Mouse (Mus musculus) lung, embryonic 14.5 days (tissue): ENCODE measurements around the gene Col23a1. TPM values are rescaled to one million over a fixed set of nuclear protein-coding genes. Genes with fewer than 3 reads are reported as not detected.
"Not testable (repeated sequence)": the region's sequence is repeated elsewhere in the genome, so short reads cannot be mapped to it uniquely, and the experiment has no call there.

Source experiments
- ATAC-seq: fragments of 200-750 bp; cut with Nextera tagmentation; 2 replicates; pipeline ENCODE4 v1.8.0; 2017; ENCODE audit warnings: mild to moderate bottlenecking, moderate TSS enrichment, moderate library complexity; ENCODE audit not compliant: insufficient read depth
- DNase-seq: peaks from one replicate; pipeline ENCODE4 v3.0.0-alpha.2; 2015
- H3K27ac ChIP-seq: fragments of 300-500 bp; sonication (generic); 2 replicates; pipeline ENCODE4 v1.5.1; 2014; ENCODE audit warnings: low read depth, mild to moderate bottlenecking, moderate library complexity
- H3K27me3 ChIP-seq: fragments of 300-500 bp; sonication (generic); 2 replicates; pipeline ENCODE4 v1.6.1; 2014; ENCODE audit warnings: low read length, control low read depth; ENCODE audit not compliant: insufficient read depth
- H3K36me3 ChIP-seq: fragments of 300-500 bp; sonication (generic); 2 replicates; pipeline ENCODE4 v1.6.1; 2014; ENCODE audit warnings: control low read depth; ENCODE audit not compliant: insufficient read depth
- H3K4me1 ChIP-seq: fragments of 300-500 bp; sonication (generic); 2 replicates; pipeline ENCODE4 v1.6.1; 2014; ENCODE audit warnings: antibody characterized with exemption, control low read depth; ENCODE audit not compliant: insufficient read depth
- H3K4me2 ChIP-seq: fragments of 300-500 bp; sonication (generic); 2 replicates; pipeline ENCODE4 v1.6.1; 2014; ENCODE audit warnings: mild to moderate bottlenecking
- H3K4me3 ChIP-seq: fragments of 300-500 bp; sonication (generic); 2 replicates; pipeline ENCODE4 v1.5.1; 2014; ENCODE audit warnings: low read depth, low read length
- H3K9ac ChIP-seq: fragments of 300-500 bp; sonication (generic); 2 replicates; pipeline ENCODE4 v1.6.1; 2014
- H3K9me3 ChIP-seq: fragments of 300-500 bp; sonication (generic); 2 replicates; pipeline ENCODE4 v1.6.1; 2016; ENCODE audit warnings: low read depth, low read length, control low read depth
- CTCF ChIP-seq: IDR thresholded peaks from 2 replicates; pipeline ENCODE4 v1.5.1; 2016; ENCODE audit warnings: antibody characterized with exemption, low read depth
- WGBS: fragments of 180-500 bp; shearing (Covaris S2); extraction: QIAGEN DNeasy Blood & Tissue Kit; methylation state at CpG from one replicate; pipeline ENCODE4 v1.1.7; 2014; 5-methylcytosine and 5-hydroxymethylcytosine counted together
- polyA plus RNA-seq: library from polyadenylated mRNA; unstranded; fragments of >200 nt; fragmentation: Nextera tagmentation; extraction: Ambion mirVana; gene quantifications from 2 replicates; pipeline ENCODE4 v1.2.1, GENCODE M21; 2014

Gene Col23a1
- polyA plus RNA-seq, 1 experiment from 2014 or later: 29.4 TPM

DNA sequence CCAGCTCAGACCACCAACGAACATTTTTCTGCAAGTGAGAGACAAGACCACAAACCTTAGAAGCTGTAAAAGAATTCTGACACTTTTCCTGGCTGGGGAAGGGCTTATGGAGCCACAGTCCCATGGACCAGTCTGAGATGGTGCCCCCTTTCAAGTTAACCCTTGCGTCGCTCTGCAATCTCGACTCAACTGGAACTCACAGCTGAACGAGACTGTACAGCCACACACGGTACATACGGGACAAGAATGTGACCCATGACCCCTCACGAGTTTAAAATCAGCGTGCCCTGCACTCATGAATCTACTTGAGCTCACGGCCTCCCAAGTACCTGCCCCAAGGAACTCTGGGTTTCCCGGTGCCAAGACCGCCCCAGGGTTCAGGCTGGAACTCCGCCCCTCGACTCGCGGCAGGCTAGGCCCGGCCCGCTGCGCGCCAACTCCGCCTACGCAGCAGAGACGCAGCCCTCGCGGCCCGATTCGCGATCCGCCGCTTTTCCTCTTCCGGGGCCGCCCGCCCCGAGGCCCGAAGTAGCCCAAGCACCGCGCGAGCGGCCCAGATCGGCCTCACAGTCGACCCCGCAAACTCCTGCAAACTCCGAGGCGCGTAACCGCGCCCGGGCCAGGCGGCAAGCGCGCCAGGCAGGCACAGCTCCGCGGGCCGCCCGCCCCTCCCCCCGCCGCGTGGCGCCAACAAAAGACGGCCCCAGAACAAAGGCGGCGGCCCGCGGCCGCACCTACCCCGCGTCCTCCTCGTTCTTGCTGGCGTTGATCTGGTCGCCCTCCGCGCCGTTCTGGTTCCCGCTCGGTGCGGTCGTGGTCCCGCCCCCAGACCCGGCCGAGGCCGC is 316.1 kb downstream of the Col23a1 start:
- ATAC-seq: peak; percentile 77
- no peaks in the 10 kb centered on the region for H3K4me1 ChIP-seq
- DNase-seq: peak; percentile 93
- TF ChIP-seq CTCF: no peak
- H3K4me2 ChIP-seq: peak overlapping the region; percentile 66
- H3K36me3 ChIP-seq: peaks cover 51% of the 10 kb centered on the region
- no peaks in the 10 kb centered on the region for H3K27me3 ChIP-seq
- peak overlapping the region; percentile 97 for H3K4me3 ChIP-seq
- H3K27ac ChIP-seq: peak overlapping the region; percentile 97
- H3K9ac ChIP-seq: peak overlapping the region; percentile 99
- WGBS: under 1% methylated on average over 71 of the region's 81 CpGs
- H3K9me3 ChIP-seq: no peaks in the 10 kb centered on the region

DNA sequence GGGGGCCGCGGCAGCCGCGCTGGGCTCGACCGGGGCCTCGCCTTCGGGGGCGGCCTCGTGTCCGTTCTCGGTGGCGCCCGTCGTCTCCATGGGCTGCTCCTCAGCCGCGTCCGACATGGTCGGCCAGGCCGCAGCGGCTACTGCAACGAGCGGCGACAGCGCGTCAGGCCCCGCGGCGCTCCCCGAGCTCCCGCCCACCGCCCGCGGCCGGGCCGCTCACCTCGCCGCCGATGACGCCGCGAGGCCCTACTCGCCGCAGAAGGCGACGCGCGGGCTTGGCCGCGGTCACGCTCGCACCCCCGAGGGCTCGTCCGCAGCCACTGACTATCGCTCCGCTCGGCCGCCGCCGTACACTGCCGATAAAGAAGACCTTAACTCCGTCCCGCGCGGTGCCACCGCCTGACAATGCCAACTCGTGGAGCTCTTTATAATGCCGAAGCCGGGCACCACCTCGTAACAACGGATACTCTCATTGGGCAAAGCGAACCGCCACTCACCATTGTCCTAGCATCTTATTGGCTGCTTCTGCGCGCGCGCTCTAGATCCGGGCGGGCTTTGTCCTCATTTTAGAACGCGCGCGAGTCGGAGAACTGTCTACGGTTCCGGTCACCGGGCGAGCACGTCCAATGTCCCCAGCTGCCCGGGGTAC is 316.9 kb downstream of the Col23a1 start, which contains the start of gene Hnrnpab:
Hnrnpab (minus strand) TSS at position 401 of the 649 bp plus-strand sequence.
- no peaks in the 10 kb centered on the region for H3K27me3 ChIP-seq
- TF ChIP-seq CTCF: no peak
- H3K4me1 ChIP-seq: no peaks in the 10 kb centered on the region
- peak within 1 kb of the TSS; percentile 99 for H3K9ac ChIP-seq
- WGBS: under 1% methylated on average over 91 of the region's 91 CpGs
- ATAC-seq: peak; percentile 93
- peak within 1 kb of the TSS; percentile 97 for H3K27ac ChIP-seq
- H3K4me3 ChIP-seq: peak within 1 kb of the TSS; percentile 97
- no peaks in the 10 kb centered on the region for H3K9me3 ChIP-seq
- peak within 1 kb of the TSS; percentile 89 for H3K4me2 ChIP-seq
- peak; percentile 99 for DNase-seq
- H3K36me3 ChIP-seq: peaks cover 44% of the 10 kb centered on the region

DNA sequence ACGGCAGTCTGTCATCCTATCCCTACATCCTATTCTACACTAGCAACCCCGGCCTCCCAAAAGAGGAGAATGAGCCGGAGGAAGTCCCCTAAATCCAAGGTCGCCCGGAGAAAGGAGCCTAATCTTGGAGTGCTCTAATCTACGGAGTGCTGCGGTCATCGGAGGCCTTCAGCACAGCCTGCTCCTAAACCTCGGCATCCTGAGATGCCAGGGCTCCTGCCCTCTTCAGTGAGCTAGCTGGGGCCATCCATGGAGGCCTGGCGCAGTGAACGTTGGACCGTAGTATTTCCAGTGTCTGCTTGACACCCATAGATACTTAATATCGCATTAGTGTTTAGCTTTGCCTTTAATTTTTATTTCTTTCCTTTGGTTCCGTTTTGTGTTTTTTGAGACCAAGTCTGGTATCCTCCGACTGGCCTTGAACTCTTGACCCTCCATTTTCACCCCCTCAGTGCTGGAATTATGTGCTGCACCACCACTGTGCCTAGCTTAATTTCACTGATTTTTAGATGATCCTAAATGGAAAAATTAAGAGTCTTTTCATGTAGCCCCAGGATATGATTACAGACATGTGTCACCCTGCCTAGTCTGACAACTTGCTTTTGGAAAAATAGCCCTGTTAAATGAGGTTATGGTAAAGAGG is 317.5 kb downstream of the Col23a1 start:
- no peaks in the 10 kb centered on the region for H3K27me3 ChIP-seq
- WGBS: 6% methylated on average over 15 of the region's 15 CpGs
- H3K4me3 ChIP-seq: peak overlapping the region; percentile 97

DNA sequence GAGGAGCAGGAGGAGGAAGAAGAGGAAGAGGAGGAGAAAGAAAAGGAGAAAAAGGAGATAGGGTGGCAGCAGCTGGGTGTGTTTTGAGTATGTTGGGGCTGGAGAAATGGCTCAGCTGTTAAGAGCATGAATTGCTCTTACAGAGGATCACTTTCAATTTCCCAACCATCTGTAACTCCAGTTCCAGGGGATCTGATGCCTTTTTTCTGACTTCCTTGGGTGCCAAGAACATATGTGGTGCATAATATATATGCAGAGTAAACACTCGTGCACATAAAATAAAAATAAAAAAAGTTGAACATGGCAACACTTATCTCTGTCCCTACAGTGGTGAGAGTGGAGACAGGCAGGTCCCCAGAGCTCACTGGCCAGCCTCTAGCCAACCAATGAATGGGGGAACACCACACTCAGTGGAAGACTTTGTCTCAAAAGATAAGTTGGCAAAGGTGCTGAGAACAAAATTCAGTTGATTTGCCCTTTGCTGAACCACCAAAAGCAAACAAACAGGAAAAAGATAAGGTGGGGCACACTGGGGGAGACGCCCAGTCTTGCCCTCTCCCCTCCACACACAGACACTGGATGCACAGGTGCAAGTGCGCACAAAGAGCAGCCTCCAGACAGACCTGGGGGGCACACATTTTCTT is 319.7 kb downstream of the Col23a1 start:
- WGBS: 67% methylated on average over 3 of the region's 3 CpGs
- Histone ChIP-seq H3K9ac (no peak overlapping the region), H3K4me1 (no peaks in the 10 kb centered on the region), H3K9me3 (no peaks in the 10 kb centered on the region), H3K4me3 (no peak overlapping the region), H3K4me2 (no peak overlapping the region), H3K27me3 (no peaks in the 10 kb centered on the region), H3K36me3 (peaks cover 16% of the 10 kb centered on the region), H3K27ac (no peak overlapping the region)
- TF ChIP-seq CTCF: no peak
- DNase-seq (no peak), ATAC-seq (no peak)

More for the DNA sequence above, 317.5 kb downstream of the Col23a1 start:
- TF ChIP-seq CTCF: no peak
- ATAC-seq (peak; percentile 55), DNase-seq (no peak)
- Histone ChIP-seq H3K9me3 (no peaks in the 10 kb centered on the region), H3K36me3 (peaks cover 38% of the 10 kb centered on the region), H3K4me2 (peak overlapping the region; percentile 89), H3K27ac (peak overlapping the region; percentile 97), H3K4me1 (no peaks in the 10 kb centered on the region), H3K9ac (peak overlapping the region; percentile 99)

DNA sequence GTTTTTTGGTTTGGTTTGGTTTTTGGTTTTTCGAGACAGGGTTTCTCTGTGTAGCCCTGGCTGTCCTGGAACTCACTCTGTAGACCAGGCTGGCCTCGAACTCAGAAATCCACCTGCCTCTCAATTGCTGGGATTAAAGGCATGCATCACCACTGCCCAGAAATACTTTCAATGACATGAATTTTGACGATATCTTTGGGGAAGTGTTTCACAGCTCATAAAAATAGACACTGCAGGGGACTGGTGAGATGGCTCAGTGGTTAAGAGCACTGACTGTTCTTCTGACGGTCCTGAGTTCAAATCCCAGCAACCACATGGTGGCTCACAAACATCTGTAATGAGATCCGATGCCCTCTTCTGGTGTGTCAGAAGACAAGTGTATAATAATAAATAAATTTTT is 320.2 kb downstream of the Col23a1 start:
- H3K9ac ChIP-seq, H3K4me3 ChIP-seq, H3K4me1 ChIP-seq, H3K4me2 ChIP-seq, H3K9me3 ChIP-seq, H3K27ac ChIP-seq, H3K27me3 ChIP-seq, DNase-seq, ATAC-seq: not testable (repeated sequence)
- H3K36me3 ChIP-seq: peaks cover 10% of the 10 kb centered on the region
- 79% methylated on average over 5 of the region's 5 CpGs for WGBS

DNA sequence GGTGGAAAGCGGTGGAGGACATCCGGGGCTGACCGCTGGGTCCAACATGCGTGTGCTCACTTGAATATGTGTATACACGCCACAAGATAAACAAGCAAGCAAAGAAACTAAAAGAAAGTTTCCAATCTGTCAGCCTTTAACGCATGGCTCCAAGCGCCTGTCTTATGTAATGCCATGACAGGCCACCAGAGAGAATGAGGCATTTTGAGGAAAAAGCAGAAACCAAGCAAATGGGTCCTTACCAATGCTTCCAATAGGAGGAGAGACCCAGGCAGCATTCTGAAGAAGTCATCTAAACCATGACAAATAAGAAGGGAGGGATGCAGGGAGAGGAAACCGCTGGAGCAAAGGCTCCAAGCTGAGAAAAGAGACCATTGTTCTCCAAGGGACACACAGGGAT is 324.5 kb downstream of the Col23a1 start:
- TF ChIP-seq CTCF: peak; percentile 41
- WGBS: 76% methylated on average over 8 of the region's 8 CpGs
- Histone ChIP-seq H3K4me3 (no peak overlapping the region), H3K27me3 (no peaks in the 10 kb centered on the region), H3K4me1 (no peaks in the 10 kb centered on the region), H3K9ac (no peak overlapping the region), H3K27ac (peak overlapping the region; percentile 89; the same call in 1 of the 2 replicates), H3K9me3 (no peaks in the 10 kb centered on the region), H3K36me3 (no peaks in the 10 kb centered on the region), H3K4me2 (no peak overlapping the region)
- DNase-seq (no peak), ATAC-seq (no peak)
